Mouse (Mus musculus) heart, embryonic 12.5 days (tissue): Measurements from ENCODE around the gene Atp6v0b. TPM values are rescaled to one million over a fixed set of nuclear protein-coding genes. Genes with fewer than 3 reads are reported as not detected.
A peak's percentile ranks its signal among the peaks of the same experiment; 100 is the strongest.

Experiments used
- ATAC-seq: fragments of 200-750 bp; cut with Nextera tagmentation; 2 replicates; pipeline ENCODE4 v1.8.0; 2017; ENCODE audit warnings: moderate TSS enrichment, moderate library complexity; ENCODE audit not compliant: insufficient number of reproducible peaks, low FRiP score
- H3K27ac ChIP-seq: fragments of 300-500 bp; sonication (generic); 2 replicates; pipeline ENCODE4 v1.5.1; 2016; ENCODE audit warnings: mild to moderate bottlenecking, moderate library complexity; ENCODE audit not compliant: poor library complexity, severe bottlenecking
- H3K27me3 ChIP-seq: fragments of 300-500 bp; sonication (generic); replicated peaks from 2 replicates; pipeline ENCODE4 v1.6.1; 2016; ENCODE audit warnings: mild to moderate bottlenecking, moderate library complexity
- H3K36me3 ChIP-seq: fragments of 300-500 bp; sonication (generic); 2 replicates; pipeline ENCODE4 v1.6.1; 2016; ENCODE audit warnings: mild to moderate bottlenecking, moderate library complexity
- H3K4me1 ChIP-seq: fragments of 300-500 bp; sonication (generic); replicated peaks from 2 replicates; pipeline ENCODE4 v1.6.1; 2016; ENCODE audit warnings: mild to moderate bottlenecking
- H3K4me2 ChIP-seq: fragments of 300-500 bp; sonication (generic); 2 replicates; pipeline ENCODE4 v1.6.1; 2016; ENCODE audit warnings: mild to moderate bottlenecking, moderate library complexity
- H3K4me3 ChIP-seq: fragments of 300-500 bp; sonication (generic); 2 replicates; pipeline ENCODE4 v1.5.1; 2016; ENCODE audit warnings: mild to moderate bottlenecking
- H3K9ac ChIP-seq: fragments of 300-500 bp; sonication (generic); 2 replicates; pipeline ENCODE4 v1.6.1; 2016; ENCODE audit warnings: mild to moderate bottlenecking, moderate library complexity
- H3K9me3 ChIP-seq: fragments of 300-500 bp; sonication (generic); replicated peaks from 2 replicates; pipeline ENCODE4 v1.6.1; 2016; ENCODE audit warnings: mild to moderate bottlenecking, moderate library complexity
- WGBS: fragments of 180-500 bp; shearing (Covaris S2); methylation state at CpG from one replicate; pipeline ENCODE4 v1.1.7; 2016; 5-methylcytosine and 5-hydroxymethylcytosine counted together
- polyA plus RNA-seq: library from polyadenylated mRNA; unstranded; fragments of >200 nt; fragmentation: Nextera tagmentation; extraction: Ambion mirVana; gene quantifications from 2 replicates; pipeline ENCODE4 v1.2.1, GENCODE M21; 2016

Atp6v0b gene
- polyA plus RNA-seq, 1 experiment from 2014 or later, result 196 TPM

DNA sequence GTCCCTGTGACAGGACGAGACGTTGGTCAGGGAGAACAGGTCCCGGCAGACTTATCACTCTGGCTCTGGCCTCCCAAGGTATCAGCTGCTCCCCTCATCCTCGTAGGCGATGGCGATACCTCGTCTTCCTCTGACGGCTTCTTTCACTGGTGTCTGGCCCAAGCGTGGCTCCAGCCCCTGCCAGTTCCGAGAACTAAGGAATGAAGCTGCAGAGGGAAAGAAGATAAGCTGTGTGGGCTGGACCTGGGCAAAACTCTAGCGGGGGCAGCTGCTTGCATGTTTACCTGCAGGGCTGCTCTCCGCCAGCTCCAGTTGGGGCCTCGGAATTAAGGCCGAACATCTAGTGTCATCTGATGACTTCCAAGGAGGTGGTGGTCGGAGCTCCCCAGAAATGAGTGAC, 2.3 kb upstream of the Atp6v0b start:
- no peak for ATAC-seq
- H3K27me3 ChIP-seq, result no peaks in the 10 kb centered on the region

DNA sequence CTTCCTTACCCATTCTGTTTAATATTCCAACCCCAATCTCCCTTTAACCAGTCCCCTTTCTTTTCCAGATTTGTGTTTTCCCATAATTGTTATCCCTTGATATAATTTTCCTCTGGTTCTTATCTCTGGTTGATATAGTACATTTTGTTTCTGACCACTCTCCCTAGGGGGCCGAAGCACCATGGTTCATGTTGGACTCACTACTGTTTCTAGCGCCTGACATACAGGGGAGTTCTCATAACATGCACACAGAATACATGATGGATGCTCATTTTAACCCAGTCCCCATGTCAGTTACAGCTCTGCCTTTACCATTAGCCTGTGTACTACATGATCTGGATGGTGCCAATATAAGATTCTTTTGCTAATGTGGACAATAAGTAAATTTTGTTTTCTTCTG, 787 bp upstream of the Atp6v0b start:
- no peak overlapping the region for H3K27ac ChIP-seq
- H3K4me1 ChIP-seq, result peaks cover 24% of the 10 kb centered on the region
- H3K4me3 ChIP-seq, result no peak overlapping the region; the same call in 1 of the 2 replicates
- H3K4me2 ChIP-seq, result peak overlapping the region; percentile 82
- no peak overlapping the region; the same call in 1 of the 2 replicates for H3K9ac ChIP-seq
- no peaks in the 10 kb centered on the region for H3K9me3 ChIP-seq
- H3K36me3 ChIP-seq, result peaks cover 34% of the 10 kb centered on the region
- H3K27me3 ChIP-seq, result no peaks in the 10 kb centered on the region
- 65% methylated on average over 2 of the region's 2 CpGs for WGBS
- ATAC-seq, result no peak

More for the DNA sequence above, 2.3 kb upstream of the Atp6v0b start:
- Histone ChIP-seq H3K4me3 (no peak overlapping the region), H3K27ac (no peak overlapping the region), H3K36me3 (peaks cover 35% of the 10 kb centered on the region), H3K4me2 (no peak overlapping the region), H3K9ac (no peak overlapping the region), H3K9me3 (no peaks in the 10 kb centered on the region), H3K4me1 (peaks cover 17% of the 10 kb centered on the region)
- 80% methylated on average over 15 of the region's 15 CpGs for WGBS

DNA sequence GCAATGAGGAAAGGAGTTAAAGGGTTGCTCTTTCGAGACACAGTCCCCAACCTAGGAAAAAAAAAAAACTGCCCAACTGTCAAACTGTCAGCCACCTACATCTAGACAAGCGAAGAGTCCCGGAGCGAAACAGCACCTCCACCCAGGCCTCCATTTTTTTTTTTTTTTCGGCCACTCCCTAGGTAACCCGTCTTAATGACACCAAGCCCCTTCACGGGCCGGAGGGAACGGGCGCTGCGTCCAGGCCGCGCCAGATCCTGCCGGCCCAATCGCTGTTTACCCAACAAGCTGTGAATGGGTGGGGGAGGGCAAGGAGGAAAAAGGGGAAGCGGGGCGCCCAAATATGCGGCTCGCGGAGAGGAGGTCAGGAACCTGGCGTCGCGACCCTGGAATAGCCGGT, 489 bp downstream of the Atp6v0b start:
- Histone ChIP-seq H3K4me2 (peak overlapping the region; percentile 82), H3K27me3 (no peaks in the 10 kb centered on the region), H3K9me3 (no peaks in the 10 kb centered on the region), H3K4me1 (peaks cover 32% of the 10 kb centered on the region), H3K4me3 (peak overlapping the region; percentile 94), H3K27ac (peak overlapping the region; percentile 24), H3K9ac (peak overlapping the region; percentile 91), H3K36me3 (peaks cover 34% of the 10 kb centered on the region)
- 1% methylated on average over 24 of the region's 24 CpGs for WGBS
- ATAC-seq, result peak; percentile 30

- Histone ChIP-seq H3K4me1 (peaks cover 28% of the 10 kb centered on the region), H3K36me3 (peaks cover 35% of the 10 kb centered on the region), H3K4me2 (peak overlapping the region; percentile 82), H3K9me3 (no peaks in the 10 kb centered on the region), H3K27me3 (no peaks in the 10 kb centered on the region), H3K9ac (peak overlapping the region; percentile 91), H3K27ac (no peak overlapping the region), H3K4me3 (peak overlapping the region; percentile 94)
- ATAC-seq, result no peak
- WGBS, result 83% methylated on average over 9 of the region's 9 CpGs
Observed at GRCm38 (mm10) chr4:117885994-117886393, 1.1 kb downstream of the Atp6v0b start.

DNA sequence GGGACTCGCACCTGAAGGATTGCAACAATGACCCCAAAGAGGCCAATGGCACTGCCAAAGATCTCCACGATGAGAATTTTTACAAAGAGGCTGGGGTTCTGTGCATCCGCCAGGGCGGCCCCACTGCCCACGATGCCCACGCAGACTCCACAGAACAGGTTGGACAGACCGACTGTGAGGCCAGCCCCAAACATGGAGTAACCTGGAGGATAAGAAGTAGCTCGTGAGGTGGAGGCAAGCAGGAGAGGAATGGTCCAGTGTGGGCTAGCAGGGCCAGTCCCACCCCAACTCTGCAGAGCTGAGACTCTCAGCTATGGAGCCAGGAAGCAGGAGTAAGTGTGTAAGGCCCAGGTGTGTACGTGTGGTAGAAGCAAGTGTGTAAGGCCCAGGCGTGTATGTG, 2.0 kb downstream of the Atp6v0b start:
- no peaks in the 10 kb centered on the region for H3K9me3 ChIP-seq
- H3K36me3 ChIP-seq, result peaks cover 44% of the 10 kb centered on the region
- H3K4me2 ChIP-seq, result no peak overlapping the region
- whole genome bisulfite sequencing, result 90% methylated on average over 10 of the region's 10 CpGs
- no peak for ATAC-seq
- no peak overlapping the region for H3K27ac ChIP-seq
- H3K4me3 ChIP-seq, result no peak overlapping the region
- H3K9ac ChIP-seq, result no peak overlapping the region
- no peaks in the 10 kb centered on the region for H3K27me3 ChIP-seq
- peaks cover 25% of the 10 kb centered on the region for H3K4me1 ChIP-seq

- H3K9me3 ChIP-seq, result no peaks in the 10 kb centered on the region
- peak overlapping the region; percentile 94 for H3K4me2 ChIP-seq
- H3K27me3 ChIP-seq, result no peaks in the 10 kb centered on the region
- peaks cover 25% of the 10 kb centered on the region for H3K4me1 ChIP-seq
- peak overlapping the region; percentile 96; the same call in 1 of the 2 replicates for H3K4me3 ChIP-seq
- no peak for ATAC-seq
- H3K36me3 ChIP-seq, result peaks cover 42% of the 10 kb centered on the region
- WGBS, result 94% methylated on average over 1 of the region's 1 CpGs
- no peak overlapping the region for H3K27ac ChIP-seq
- H3K9ac ChIP-seq, result peak overlapping the region; percentile 93
Observed at GRCm38 (mm10) chr4:117884146-117884545, 3.0 kb downstream of the Atp6v0b start.

- Histone ChIP-seq H3K4me3 (peak within 1 kb of the TSS; percentile 96), H3K4me2 (peak within 1 kb of the TSS; percentile 94), H3K27me3 (no peaks in the 10 kb centered on the region), H3K9ac (peak within 1 kb of the TSS; percentile 93), H3K4me1 (peaks cover 25% of the 10 kb centered on the region), H3K36me3 (peaks cover 38% of the 10 kb centered on the region), H3K27ac (peak within 1 kb of the TSS; percentile 57; the same call in 1 of the 2 replicates), H3K9me3 (no peaks in the 10 kb centered on the region)
- ATAC-seq, result peak; percentile 43
- under 1% methylated on average over 50 of the region's 103 CpGs for WGBS
Observed at GRCm38 (mm10) chr4:117882701-117883691, 4.1 kb downstream of the Atp6v0b start, which contains the start of gene B4galt2. Gene B4galt2 (minus strand): TSS chr4:117883487.

- H3K27me3 ChIP-seq, result no peaks in the 10 kb centered on the region
- no peak for ATAC-seq
- no peaks in the 10 kb centered on the region for H3K9me3 ChIP-seq
- no peak overlapping the region for H3K27ac ChIP-seq
- H3K36me3 ChIP-seq, result peaks cover 50% of the 10 kb centered on the region
- WGBS, result 63% methylated on average over 5 of the region's 5 CpGs
- H3K4me3 ChIP-seq, result no peak overlapping the region
- H3K4me2 ChIP-seq, result no peak overlapping the region
- H3K9ac ChIP-seq, result no peak overlapping the region; the same call in 1 of the 2 replicates
- H3K4me1 ChIP-seq, result peaks cover 10% of the 10 kb centered on the region
Observed at GRCm38 (mm10) chr4:117878703-117879102, 8.4 kb downstream of the Atp6v0b start.

GRCm38 (mm10) chr4:117878301-117878700, 8.8 kb downstream of the Atp6v0b start:
- no peak overlapping the region for H3K27ac ChIP-seq
- H3K27me3 ChIP-seq, result no peaks in the 10 kb centered on the region
- 47% methylated on average over 10 of the region's 10 CpGs for WGBS
- H3K9me3 ChIP-seq, result no peaks in the 10 kb centered on the region
- H3K36me3 ChIP-seq, result peaks cover 54% of the 10 kb centered on the region
- peaks cover 8% of the 10 kb centered on the region for H3K4me1 ChIP-seq
- no peak overlapping the region for H3K4me2 ChIP-seq
- no peak overlapping the region for H3K4me3 ChIP-seq
- no peak overlapping the region for H3K9ac ChIP-seq
- no peak for ATAC-seq

- Histone ChIP-seq H3K4me3 (no peak overlapping the region), H3K4me1 (peaks cover 22% of the 10 kb centered on the region), H3K9me3 (no peaks in the 10 kb centered on the region), H3K4me2 (no peak overlapping the region), H3K27ac (no peak overlapping the region), H3K36me3 (peaks cover 39% of the 10 kb centered on the region), H3K27me3 (peaks cover 18% of the 10 kb centered on the region), H3K9ac (no peak overlapping the region)
- no peak for ATAC-seq
- 94% methylated on average over 9 of the region's 9 CpGs for whole genome bisulfite sequencing
Observed at GRCm38 (mm10) chr4:117873615-117874014, 13.5 kb downstream of the Atp6v0b start.

GRCm38 (mm10) chr4:117872471-117872886, 14.7 kb downstream of the Atp6v0b start, which contains the start of gene Ccdc24:
Gene Ccdc24 (minus strand): TSS chr4:117872557.
- 0 out of 2 replicates have a peak within 1 kb of the TSS, but pooled peaks have one; percentile 30 for H3K9ac ChIP-seq

More at GRCm38 (mm10) chr4:117872471-117872886, 14.7 kb downstream of the Atp6v0b start, which contains the start of gene Ccdc24:
- Histone ChIP-seq H3K27me3 (peaks cover 26% of the 10 kb centered on the region), H3K27ac (no peak within 1 kb of the TSS), H3K4me3 (peak within 1 kb of the TSS; percentile 34), H3K4me2 (peak within 1 kb of the TSS; percentile 76), H3K4me1 (peaks cover 22% of the 10 kb centered on the region), H3K36me3 (peaks cover 36% of the 10 kb centered on the region), H3K9me3 (no peaks in the 10 kb centered on the region)
- peak; percentile 34; the same call in 1 of the 2 replicates for ATAC-seq
- 6% methylated on average over 14 of the region's 14 CpGs for WGBS
